Mouse (Mus musculus) erythroblast, embryonic 14.5 days (primary cell): ENCODE data around the gene Pard3.

ENCODE experiments used
- GATA1 ChIP-seq: IDR thresholded peaks from 2 replicates; pipeline ENCODE4 v1.6.1; 2012; ENCODE audit warnings: low read length, inconsistent platforms, mixed read lengths
- TAL1 ChIP-seq: IDR thresholded peaks from 3 replicates; pipeline ENCODE4 v1.6.1; 2012; ENCODE audit warnings: low read length, inconsistent platforms, mixed read lengths

DNA sequence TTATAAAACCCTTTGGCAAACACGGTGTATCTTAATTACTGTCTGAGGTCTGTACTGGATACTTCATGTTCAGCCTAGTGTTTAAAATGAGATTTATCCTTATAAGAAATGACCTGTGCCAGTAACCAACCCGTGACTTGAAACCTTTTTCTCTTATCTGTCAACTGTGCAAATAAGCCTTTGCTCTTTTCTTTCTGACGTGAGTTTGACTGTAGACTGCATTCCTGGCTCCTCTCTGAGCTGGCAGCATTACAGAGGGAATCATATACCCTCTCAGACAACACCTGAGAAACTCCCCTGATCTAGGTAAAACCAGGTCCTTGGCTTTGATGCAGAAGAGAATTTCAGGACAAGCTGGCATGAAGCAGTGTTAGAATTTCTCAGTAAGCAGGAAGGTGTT lies 394.2 kb downstream of the Pard3 start:
- no peak for TF ChIP-seq GATA1
- no peak for TF ChIP-seq TAL1
